Mouse (Mus musculus): Measurements from ENCODE around the gene Olfr311. TPM values are rescaled to one million over a fixed set of nuclear protein-coding genes. Genes with fewer than 3 reads are reported as not detected.

The Olfr311 gene
- total and polyA plus RNA-seq, 2 experiments from 2014 or later = not detected

GRCm38 (mm10) chr11:58867039-58867953 lies 28.2 kb downstream of the Olfr311 start, which contains the start of gene 2810021J22Rik:
2810021J22Rik (plus strand) TSS chr11:58867216.
- H3K4me3 ChIP-seq (ENCODE audit: low read length) = peak within 1 kb of the TSS; percentile 77
- DNase-seq (ENCODE audit: low spot score) (peak; percentile 89), ATAC-seq (peak; percentile 91)
- peak within 1 kb of the TSS; percentile 88 for H3K9ac ChIP-seq (replicated peaks; ENCODE audit: low read length)
- H3K36me3 ChIP-seq (ENCODE audit: insufficient read depth, low read length) = peaks cover 14% of the 10 kb centered on the region
- no peaks in the 10 kb centered on the region for H3K9me3 ChIP-seq (ENCODE audit: low read length)
- 7% methylated on average over 37 of the region's 37 CpGs for WGBS
- H3K4me2 ChIP-seq (ENCODE audit: low read depth, low read length) = peak within 1 kb of the TSS; percentile 88
- H3K27ac ChIP-seq = peak within 1 kb of the TSS; percentile 84
- no peaks in the 10 kb centered on the region for H3K27me3 ChIP-seq (ENCODE audit: insufficient read depth, low read length)
- peak; percentile 44 for TF ChIP-seq CTCF (IDR thresholded peaks at IDR 0.05; ENCODE audit: low read depth)
- H3K4me1 ChIP-seq (ENCODE audit: insufficient read depth, low read length) = peaks cover 8% of the 10 kb centered on the region

- TF ChIP-seq CTCF (IDR thresholded peaks at IDR 0.05; ENCODE audit: low read depth) = no peak
- no peaks in the 10 kb centered on the region for H3K27me3 ChIP-seq (ENCODE audit: insufficient read depth, low read length)
- no peaks in the 10 kb centered on the region for H3K9me3 ChIP-seq (ENCODE audit: low read length)
- peak overlapping the region; percentile 88; the same call in 1 of the 2 replicates for H3K9ac ChIP-seq (replicated peaks; ENCODE audit: low read length)
- peak overlapping the region; percentile 84; the same call in 1 of the 2 replicates for H3K27ac ChIP-seq
- H3K4me2 ChIP-seq (ENCODE audit: low read depth, low read length) = peak overlapping the region; percentile 88
- peaks cover 14% of the 10 kb centered on the region for H3K36me3 ChIP-seq (ENCODE audit: insufficient read depth, low read length)
- H3K4me3 ChIP-seq (ENCODE audit: low read length) = peak overlapping the region; percentile 77
- ATAC-seq (no peak), DNase-seq (ENCODE audit: low spot score) (no peak)
- peaks cover 8% of the 10 kb centered on the region for H3K4me1 ChIP-seq (ENCODE audit: insufficient read depth, low read length)
- WGBS = 78% methylated on average over 6 of the region's 6 CpGs
Observed at GRCm38 (mm10) chr11:58867954-58868330, 28.9 kb downstream of the Olfr311 start.

GRCm38 (mm10) chr11:58870961-58871360 lies 31.9 kb downstream of the Olfr311 start:
- Histone ChIP-seq H3K9ac (replicated peaks; ENCODE audit: low read length) (no peak overlapping the region), H3K36me3 (ENCODE audit: insufficient read depth, low read length) (peaks cover 14% of the 10 kb centered on the region), H3K27me3 (ENCODE audit: insufficient read depth, low read length) (no peaks in the 10 kb centered on the region), H3K9me3 (ENCODE audit: low read length) (no peaks in the 10 kb centered on the region), H3K4me2 (ENCODE audit: low read depth, low read length) (no peak overlapping the region), H3K4me3 (ENCODE audit: low read length) (no peak overlapping the region), H3K27ac (no peak overlapping the region), H3K4me1 (ENCODE audit: insufficient read depth, low read length) (peaks cover 8% of the 10 kb centered on the region)
- ATAC-seq = no peak
- DNase-seq (ENCODE audit: low spot score) = no peak
- whole genome bisulfite sequencing = 91% methylated on average over 4 of the region's 4 CpGs
- no peak for TF ChIP-seq CTCF (IDR thresholded peaks at IDR 0.05; ENCODE audit: low read depth)

- Histone ChIP-seq H3K27me3 (ENCODE audit: insufficient read depth, low read length) (no peaks in the 10 kb centered on the region), H3K4me2 (ENCODE audit: low read depth, low read length) (no peak overlapping the region), H3K36me3 (ENCODE audit: insufficient read depth, low read length) (peaks cover 30% of the 10 kb centered on the region; the same call in 1 of the 2 replicates), H3K9me3 (ENCODE audit: low read length) (no peaks in the 10 kb centered on the region), H3K4me3 (ENCODE audit: low read length) (no peak overlapping the region), H3K4me1 (ENCODE audit: insufficient read depth, low read length) (no peaks in the 10 kb centered on the region), H3K27ac (no peak overlapping the region), H3K9ac (replicated peaks; ENCODE audit: low read length) (no peak overlapping the region)
- TF ChIP-seq CTCF (IDR thresholded peaks at IDR 0.05; ENCODE audit: low read depth) = no peak
- 88% methylated on average over 8 of the region's 8 CpGs for WGBS
- no peak for DNase-seq (ENCODE audit: low spot score)
- ATAC-seq = no peak
Observed at GRCm38 (mm10) chr11:58883756-58884155, 44.7 kb downstream of the Olfr311 start.

GRCm38 (mm10) chr11:58890511-58890910 lies 51.5 kb downstream of the Olfr311 start:
- 93% methylated on average over 10 of the region's 10 CpGs for WGBS
- H3K4me1 ChIP-seq (ENCODE audit: insufficient read depth, low read length) = no peaks in the 10 kb centered on the region
- peaks cover 35% of the 10 kb centered on the region for H3K36me3 ChIP-seq (ENCODE audit: insufficient read depth, low read length)
- H3K9me3 ChIP-seq (ENCODE audit: low read length) = no peaks in the 10 kb centered on the region
- H3K4me2 ChIP-seq (ENCODE audit: low read depth, low read length) = no peak overlapping the region
- ATAC-seq = no peak
- TF ChIP-seq CTCF (IDR thresholded peaks at IDR 0.05; ENCODE audit: low read depth) = no peak
- no peaks in the 10 kb centered on the region for H3K27me3 ChIP-seq (ENCODE audit: insufficient read depth, low read length)
- DNase-seq (ENCODE audit: low spot score) = no peak
- H3K27ac ChIP-seq = no peak overlapping the region
- no peak overlapping the region for H3K4me3 ChIP-seq (ENCODE audit: low read length)
- H3K9ac ChIP-seq (replicated peaks; ENCODE audit: low read length) = no peak overlapping the region

Other genes starting within 250 kb of the Olfr311 start
- gene Olfr324, start 244.1 kb upstream of the Olfr311 start, total RNA-seq (2014; rRNA removed) = 0.26 and 0.54 TPM in 2 replicates
- gene Olfr324, start 244.1 kb upstream of the Olfr311 start, polyA plus RNA-seq (2015; fragmentation: Nextera tagmentation; extraction: Ambion mirVana) = 0.05 and 0.13 TPM in 2 replicates
- gene 2210407C18Rik, start 223.2 kb upstream of the Olfr311 start, total RNA-seq (2014; rRNA removed) = not detected in 2 replicates
- gene 2210407C18Rik, start 223.2 kb upstream of the Olfr311 start, polyA plus RNA-seq (2015; fragmentation: Nextera tagmentation; extraction: Ambion mirVana) = not detected in 2 replicates
- not detected in 2 replicates for gene Olfr323, start 208.8 kb upstream of the Olfr311 start, total RNA-seq (2014; rRNA removed)
- not detected in 2 replicates for gene Olfr323, start 208.8 kb upstream of the Olfr311 start, polyA plus RNA-seq (2015; fragmentation: Nextera tagmentation; extraction: Ambion mirVana)
- gene Trim58, start 198.8 kb upstream of the Olfr311 start, total RNA-seq (2014; rRNA removed) = 0.10 TPM in 1 of 2 replicates, not detected in the other
- gene Trim58, start 198.8 kb upstream of the Olfr311 start, polyA plus RNA-seq (2015; fragmentation: Nextera tagmentation; extraction: Ambion mirVana) = 0.10 and 0.31 TPM in 2 replicates
- gene Olfr322, start 180.5 kb upstream of the Olfr311 start, total RNA-seq (2014; rRNA removed) = 0.07 and 0.16 TPM in 2 replicates
- gene Olfr322, start 180.5 kb upstream of the Olfr311 start, polyA plus RNA-seq (2015; fragmentation: Nextera tagmentation; extraction: Ambion mirVana) = not detected in 2 replicates
- not detected in 2 replicates for gene Olfr320, start 158.2 kb upstream of the Olfr311 start, total RNA-seq (2014; rRNA removed)
- not detected in 2 replicates for gene Olfr320, start 158.2 kb upstream of the Olfr311 start, polyA plus RNA-seq (2015; fragmentation: Nextera tagmentation; extraction: Ambion mirVana)
- not detected in 2 replicates for gene Olfr319, start 140.1 kb upstream of the Olfr311 start, total RNA-seq (2014; rRNA removed)
- gene Olfr319, start 140.1 kb upstream of the Olfr311 start, polyA plus RNA-seq (2015; fragmentation: Nextera tagmentation; extraction: Ambion mirVana) = not detected in 2 replicates
- gene Olfr318, start 115.2 kb upstream of the Olfr311 start, total RNA-seq (2014; rRNA removed) = not detected in 2 replicates
- gene Olfr318, start 115.2 kb upstream of the Olfr311 start, polyA plus RNA-seq (2015; fragmentation: Nextera tagmentation; extraction: Ambion mirVana) = not detected in 2 replicates
- 1.7 and 2.3 TPM in 2 replicates for gene Olfr317, start 100.0 kb upstream of the Olfr311 start, total RNA-seq (2014; rRNA removed)
- 0.08 and 0.18 TPM in 2 replicates for gene Olfr317, start 100.0 kb upstream of the Olfr311 start, polyA plus RNA-seq (2015; fragmentation: Nextera tagmentation; extraction: Ambion mirVana)
- not detected in 2 replicates for gene Olfr316, start 86.5 kb upstream of the Olfr311 start, total RNA-seq (2014; rRNA removed)
- not detected in 2 replicates for gene Olfr316, start 86.5 kb upstream of the Olfr311 start, polyA plus RNA-seq (2015; fragmentation: Nextera tagmentation; extraction: Ambion mirVana)
- gene Olfr315, start 66.1 kb upstream of the Olfr311 start, total RNA-seq (2014; rRNA removed) = not detected in 2 replicates
- not detected in 2 replicates for gene Olfr315, start 66.1 kb upstream of the Olfr311 start, polyA plus RNA-seq (2015; fragmentation: Nextera tagmentation; extraction: Ambion mirVana)
- not detected in 2 replicates for gene Olfr314, start 56.3 kb upstream of the Olfr311 start, total RNA-seq (2014; rRNA removed)
- not detected in 2 replicates for gene Olfr314, start 56.3 kb upstream of the Olfr311 start, polyA plus RNA-seq (2015; fragmentation: Nextera tagmentation; extraction: Ambion mirVana)
- gene Fam183b, start 37.3 kb upstream of the Olfr311 start, total RNA-seq (2014; rRNA removed) = 4.7 and 5.9 TPM in 2 replicates
- 11.1 and 15.0 TPM in 2 replicates for gene Fam183b, start 37.3 kb upstream of the Olfr311 start, polyA plus RNA-seq (2015; fragmentation: Nextera tagmentation; extraction: Ambion mirVana)
- gene Olfr313, start 24.3 kb upstream of the Olfr311 start, total RNA-seq (2014; rRNA removed) = not detected in 2 replicates
- not detected in 2 replicates for gene Olfr313, start 24.3 kb upstream of the Olfr311 start, polyA plus RNA-seq (2015; fragmentation: Nextera tagmentation; extraction: Ambion mirVana)
- gene Olfr312, start 10.0 kb upstream of the Olfr311 start, total RNA-seq (2014; rRNA removed) = not detected in 2 replicates
- gene Olfr312, start 10.0 kb upstream of the Olfr311 start, polyA plus RNA-seq (2015; fragmentation: Nextera tagmentation; extraction: Ambion mirVana) = not detected in 2 replicates
- gene Gm12258, start 7.9 kb downstream of the Olfr311 start, total RNA-seq (2014; rRNA removed) = 13.3 and 16.4 TPM in 2 replicates
- gene Gm12258, start 7.9 kb downstream of the Olfr311 start, polyA plus RNA-seq (2015; fragmentation: Nextera tagmentation; extraction: Ambion mirVana) = 7.9 and 9.9 TPM in 2 replicates
- gene 2810021J22Rik, start 28.0 kb downstream of the Olfr311 start, total RNA-seq (2014; rRNA removed) = 6.9 and 8.7 TPM in 2 replicates
- 5.4 and 7.7 TPM in 2 replicates for gene 2810021J22Rik, start 28.0 kb downstream of the Olfr311 start, polyA plus RNA-seq (2015; fragmentation: Nextera tagmentation; extraction: Ambion mirVana)
- gene Zfp39, start 65.0 kb downstream of the Olfr311 start, total RNA-seq (2014; rRNA removed) = 7.1 and 7.2 TPM in 2 replicates
- 4.2 and 4.7 TPM in 2 replicates for gene Zfp39, start 65.0 kb downstream of the Olfr311 start, polyA plus RNA-seq (2015; fragmentation: Nextera tagmentation; extraction: Ambion mirVana)
- not detected in 2 replicates for gene Btnl10, start 78.7 kb downstream of the Olfr311 start, total RNA-seq (2014; rRNA removed)
- 0.04 TPM in 1 of 2 replicates, not detected in the other for gene Btnl10, start 78.7 kb downstream of the Olfr311 start, polyA plus RNA-seq (2015; fragmentation: Nextera tagmentation; extraction: Ambion mirVana)
- 975 and 1,069 TPM in 2 replicates for gene Rnf187, start 99.7 kb downstream of the Olfr311 start, total RNA-seq (2014; rRNA removed)
- gene Rnf187, start 99.7 kb downstream of the Olfr311 start, polyA plus RNA-seq (2015; fragmentation: Nextera tagmentation; extraction: Ambion mirVana) = 649 and 670 TPM in 2 replicates
- 625 and 1,276 TPM in 2 replicates for gene Hist3h2ba, start 109.7 kb downstream of the Olfr311 start, total RNA-seq (2014; rRNA removed)
- 103 and 109 TPM in 2 replicates for gene Hist3h2ba, start 109.7 kb downstream of the Olfr311 start, polyA plus RNA-seq (2015; fragmentation: Nextera tagmentation; extraction: Ambion mirVana)
- 218 and 236 TPM in 2 replicates for gene Hist3h2a, start 115.4 kb downstream of the Olfr311 start, total RNA-seq (2014; rRNA removed)
- 49.6 and 53.3 TPM in 2 replicates for gene Hist3h2a, start 115.4 kb downstream of the Olfr311 start, polyA plus RNA-seq (2015; fragmentation: Nextera tagmentation; extraction: Ambion mirVana)
- 2.8 and 4.3 TPM in 2 replicates for gene Trim17, start 115.4 kb downstream of the Olfr311 start, total RNA-seq (2014; rRNA removed)
- 0.55 and 0.74 TPM in 2 replicates for gene Trim17, start 115.4 kb downstream of the Olfr311 start, polyA plus RNA-seq (2015; fragmentation: Nextera tagmentation; extraction: Ambion mirVana)
- gene Trim11, start 138.8 kb downstream of the Olfr311 start, total RNA-seq (2014; rRNA removed) = 31.7 and 31.8 TPM in 2 replicates
- 14.1 and 15.9 TPM in 2 replicates for gene Trim11, start 138.8 kb downstream of the Olfr311 start, polyA plus RNA-seq (2015; fragmentation: Nextera tagmentation; extraction: Ambion mirVana)